Mouse (Mus musculus) gastrocnemius, postnatal 36 days (tissue): Measurements from ENCODE around the gene Casp9. TPM values are rescaled to one million over a fixed set of nuclear protein-coding genes. Genes with fewer than 3 reads are reported as not detected.

ENCODE experiments used
- DNase-seq, 2 experiments: peaks; one replicate each; pipeline ENCODE4 v3.0.0; 2022
- intact Hi-C: fragments of 180-260 bp; cut with DNase I; formaldehyde crosslinking; loops from one replicate; pipeline ENCODE4 v1.15.1; 2025
- total RNA-seq, 2 experiments: library from RNA; stranded (reverse); gene quantifications; 2 replicates each; pipeline ENCODE4 v1.2.3; 2021

The Casp9 gene
- total RNA-seq, 2 experiments from 2014 or later, result 1.9 to 2.2 TPM

DNA sequence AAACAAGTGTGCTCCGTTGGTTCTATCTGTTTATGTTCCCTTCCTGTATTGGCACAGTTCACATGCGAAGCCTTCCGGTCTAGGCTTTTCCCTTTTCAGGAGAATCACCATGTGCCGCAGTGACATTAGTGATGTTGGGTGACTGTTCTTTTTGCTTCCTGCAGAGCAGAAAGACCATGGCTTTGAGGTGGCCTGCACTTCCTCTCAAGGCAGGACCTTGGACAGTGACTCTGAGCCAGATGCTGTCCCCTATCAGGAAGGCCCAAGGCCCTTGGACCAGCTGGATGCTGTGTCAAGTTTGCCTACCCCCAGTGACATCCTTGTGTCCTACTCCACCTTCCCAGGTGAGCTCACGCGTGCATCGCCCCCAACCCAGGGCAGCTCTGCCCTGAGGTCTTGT, 18.0 kb downstream of the Casp9 start:
- intact Hi-C loops, result loop anchor here (5.0 kb wide), 1 partner anchor 36 kb away; the partner anchor contains the start of gene Ctrc

DNA sequence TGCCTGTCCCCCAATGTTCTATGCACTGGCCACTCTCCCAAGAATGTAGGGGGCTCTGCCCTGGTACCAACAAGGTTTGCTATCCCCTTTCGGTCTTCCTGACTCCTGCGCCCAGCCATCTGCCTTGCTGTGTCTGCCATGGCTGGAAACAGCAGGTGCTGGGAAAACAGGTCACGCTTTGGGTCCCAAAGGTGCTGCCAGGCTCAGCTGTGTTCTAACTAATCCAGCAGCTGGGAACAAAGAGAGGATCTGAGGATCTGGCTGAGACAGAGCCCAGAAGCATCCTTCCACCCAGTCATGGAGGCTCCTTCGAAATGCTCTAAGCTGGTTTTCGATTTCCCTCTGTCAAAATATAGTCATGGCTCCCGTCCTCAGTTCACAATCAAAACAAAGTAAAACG, 22.9 kb downstream of the Casp9 start:
- intact Hi-C loops, result no loop called here
- no peak for DNase-seq

More for the DNA sequence above, 18.0 kb downstream of the Casp9 start:
- no peak for DNase-seq

- intact Hi-C loops, result no loop called here
These were observed 23.6 kb downstream of the Casp9 start for GRCm38 (mm10) chr4:141816776-141817655.

GRCm38 (mm10) chr4:141817706-141818105, 24.3 kb downstream of the Casp9 start:
- intact Hi-C loops, result no loop called here
- no peak for DNase-seq

More at GRCm38 (mm10) chr4:141816776-141817655, 23.6 kb downstream of the Casp9 start:
- DNase-seq, result no peak

- intact Hi-C loops, result no loop called here
- no peak for DNase-seq
These were observed 25.4 kb downstream of the Casp9 start for GRCm38 (mm10) chr4:141818861-141819260.

DNA sequence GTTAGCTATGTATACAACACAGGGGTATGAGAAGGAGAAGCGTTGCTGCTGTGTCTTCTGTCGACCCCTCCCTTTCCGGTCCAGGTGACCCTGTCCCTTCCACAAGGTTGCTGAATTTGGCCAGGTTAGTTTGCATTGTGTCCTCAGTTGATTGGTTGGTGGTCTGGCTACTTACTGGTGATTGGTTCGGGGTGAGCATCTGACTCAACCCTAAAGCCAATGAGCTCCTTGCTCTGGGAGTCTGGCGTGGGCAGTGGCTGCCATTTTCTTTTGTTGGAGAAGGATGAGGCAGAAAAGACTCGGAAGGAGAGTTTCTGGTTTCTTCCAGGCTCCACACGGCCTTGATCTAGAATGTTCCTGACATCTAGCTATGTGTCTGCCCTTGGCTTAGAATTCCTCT, 25.9 kb downstream of the Casp9 start:
- DNase-seq, result no peak
- intact Hi-C loops, result no loop called here

GRCm38 (mm10) chr4:141821178-141821577, 27.8 kb downstream of the Casp9 start:
- intact Hi-C loops, result no loop called here
- no peak for DNase-seq

DNA sequence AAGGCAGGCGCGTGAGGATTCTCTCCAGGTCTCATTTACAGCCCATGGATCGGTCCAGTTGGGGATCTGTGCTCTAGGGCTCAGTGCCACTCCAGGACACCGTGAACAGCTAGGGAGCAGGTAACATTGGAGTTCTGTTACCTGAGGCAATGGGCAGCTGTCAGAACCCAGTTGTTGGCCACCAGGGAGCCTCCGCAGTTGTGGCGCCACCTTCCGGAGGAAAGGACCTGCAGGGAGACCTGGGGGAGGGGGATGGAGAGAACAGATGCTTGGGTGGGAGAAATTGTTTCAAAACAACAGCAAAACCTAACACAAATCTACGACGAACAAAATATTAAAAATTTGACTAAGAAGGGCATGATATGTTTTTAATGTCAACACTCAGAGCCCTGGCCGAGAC, 28.7 kb downstream of the Casp9 start:
- DNase-seq, result no peak
- intact Hi-C loops, result no loop called here

- DNase-seq, result no peak
- intact Hi-C loops, result no loop called here
These were observed 29.6 kb downstream of the Casp9 start for GRCm38 (mm10) chr4:141822979-141823378.

GRCm38 (mm10) chr4:141826060-141826459, 32.6 kb downstream of the Casp9 start, which contains the start of gene Cela2a:
Gene Cela2a, minus strand, starts transcription at chr4:141826160.
- intact Hi-C loops, result no loop called here
- no peak for DNase-seq

GRCm38 (mm10) chr4:141827401-141827800, 34.0 kb downstream of the Casp9 start:
- intact Hi-C loops, result no loop called here

GRCm38 (mm10) chr4:141828177-141828576, 34.8 kb downstream of the Casp9 start:
- DNase-seq, result no peak
- intact Hi-C loops, result no loop called here

More at GRCm38 (mm10) chr4:141827401-141827800, 34.0 kb downstream of the Casp9 start:
- no peak for DNase-seq

- intact Hi-C loops, result no loop called here
- no peak for DNase-seq
These were observed 37.0 kb downstream of the Casp9 start for GRCm38 (mm10) chr4:141830381-141830780.

DNA sequence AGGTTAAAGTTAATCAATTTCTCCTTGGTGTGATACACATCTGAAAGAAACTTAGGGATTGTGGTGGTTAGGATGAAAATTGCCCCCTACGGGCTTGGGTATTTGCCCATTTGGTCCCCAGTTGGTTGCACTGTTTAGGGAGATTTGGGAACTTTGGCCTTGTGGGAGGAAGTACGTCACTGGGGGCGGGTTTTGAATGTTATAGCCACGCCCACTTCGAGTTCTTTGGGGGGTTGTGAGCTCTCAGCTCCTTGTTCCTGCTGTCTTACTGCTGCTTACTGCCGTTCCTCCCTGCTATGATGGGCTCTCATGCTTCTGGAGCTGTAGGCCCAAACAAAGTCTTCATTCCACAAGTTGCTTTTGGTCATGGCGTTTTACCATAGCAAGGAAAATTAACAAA, 37.9 kb downstream of the Casp9 start:
- no peak for DNase-seq
- intact Hi-C loops, result no loop called here

GRCm38 (mm10) chr4:141833911-141834310, 40.5 kb downstream of the Casp9 start:
- intact Hi-C loops, result no loop called here
- DNase-seq, result no peak

- intact Hi-C loops, result no loop called here
- DNase-seq, result no peak
These were observed 41.2 kb downstream of the Casp9 start for GRCm38 (mm10) chr4:141834536-141835095.

DNA sequence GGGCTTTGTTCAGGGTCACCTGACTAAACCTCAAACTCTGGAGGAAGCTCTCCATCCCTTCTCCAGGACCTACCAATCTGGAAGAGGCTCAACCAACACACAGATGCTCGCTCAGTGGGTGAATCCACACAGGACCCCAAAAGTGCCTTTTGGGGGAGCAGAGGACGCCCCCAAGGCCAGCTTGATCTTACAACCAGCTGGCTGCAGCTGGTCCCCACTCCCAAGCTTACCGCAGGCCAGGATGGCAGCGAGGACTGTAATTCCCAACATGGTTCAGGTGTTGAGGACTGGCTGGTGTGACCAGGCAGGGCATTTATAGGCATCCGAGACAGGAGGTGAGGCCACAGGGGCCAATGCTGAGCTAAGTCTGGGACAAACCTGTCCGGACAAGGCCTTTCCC, 52.6 kb downstream of the Casp9 start, which contains the start of gene Ctrc:
Gene Ctrc (minus strand): TSS at position 361 of the 400 bp plus-strand sequence.
- DNase-seq, result no peak
- intact Hi-C loops, result loop anchor here (5.0 kb wide), 1 partner anchor 34 kb away; no protein-coding TSS in a partner anchor

GRCm38 (mm10) chr4:141853437-141853836, 60.0 kb downstream of the Casp9 start:
- DNase-seq, result no peak
- intact Hi-C loops, result loop anchor here (5.0 kb wide), 1 partner anchor 236 kb away; the partner anchor contains the start of gene Tmem82

DNA sequence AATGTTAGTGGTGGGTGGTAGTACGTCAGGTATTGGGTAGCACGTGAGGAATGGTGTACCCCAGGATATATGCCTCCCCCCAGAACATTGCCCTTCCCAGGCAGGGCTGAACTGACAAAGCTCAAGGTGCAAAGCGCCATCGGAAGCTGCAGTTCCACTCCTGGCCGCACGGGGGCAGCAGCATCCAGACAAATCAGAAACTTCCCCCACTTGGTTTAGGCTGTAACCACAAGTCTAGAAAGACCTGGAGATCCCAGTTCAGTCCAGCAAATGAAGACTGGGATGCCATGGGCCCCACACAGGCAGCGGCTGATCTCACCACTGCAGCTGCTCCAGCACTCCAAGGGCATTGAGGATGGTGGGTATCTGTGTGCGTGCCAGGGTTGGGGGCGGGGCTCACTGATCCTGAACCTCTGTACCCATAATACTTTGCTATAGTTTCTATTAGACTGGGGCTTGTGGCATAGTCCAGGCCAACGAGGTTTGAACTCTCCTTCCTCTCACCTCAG, 64.1 kb downstream of the Casp9 start:
- intact Hi-C loops, result no loop called here
- peak; percentile 68 to 83 for DNase-seq

- DNase-seq, result no peak
- intact Hi-C loops, result loop anchor here (1.0 kb wide), 1 partner anchor 97 kb away; no protein-coding TSS in a partner anchor
These were observed 65.1 kb downstream of the Casp9 start for GRCm38 (mm10) chr4:141858501-141858900.

DNA sequence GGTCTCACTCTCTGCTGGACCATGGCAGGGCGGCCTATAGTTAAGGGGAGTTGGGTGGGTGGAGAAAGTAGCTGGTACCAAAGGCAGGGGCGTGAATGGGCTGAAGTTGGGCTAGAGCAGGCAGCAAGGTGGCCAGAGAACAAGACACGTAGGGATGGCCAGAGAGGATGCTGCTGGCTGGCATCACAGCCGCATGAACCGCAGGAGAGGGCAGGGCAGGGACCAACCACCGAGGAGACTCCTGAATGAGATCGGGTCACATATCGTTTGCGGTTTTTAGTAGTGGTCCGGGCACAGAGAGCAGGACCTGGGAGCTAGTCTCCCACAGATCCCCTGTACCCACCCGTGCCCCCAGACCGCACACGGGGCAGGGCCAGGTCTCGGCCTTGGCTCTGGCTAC, 65.9 kb downstream of the Casp9 start:
- intact Hi-C loops, result no loop called here
- DNase-seq, result no peak
